Comparison of ENCODE assay signal across 8 mouse cellular contexts in the genomic region with DNA sequence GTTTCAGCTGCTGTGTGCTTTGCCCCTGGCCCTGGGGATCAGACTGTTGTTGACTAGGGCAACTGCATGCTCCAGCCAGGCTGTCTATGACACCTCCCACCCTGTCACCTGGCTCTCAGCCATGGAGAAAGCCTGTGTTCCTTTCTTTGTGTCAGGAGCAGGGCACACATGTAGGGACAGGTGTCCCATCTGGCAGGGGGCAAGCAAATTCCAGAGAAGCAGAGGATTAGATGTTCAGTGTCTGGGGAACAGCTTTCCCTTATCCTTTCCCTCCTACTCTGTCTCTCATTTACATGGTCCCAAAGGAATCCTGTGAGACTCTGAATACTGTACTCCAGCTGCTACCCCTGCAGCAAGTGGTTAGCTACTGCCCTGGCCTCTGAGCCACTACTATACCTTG.
DNase-seq lines count a peak whose midpoint lies in the region; ATAC-seq lines count a peak whose summit lies in the region.

No protein-coding gene starts in this region.

- no peaks in the 10 kb centered on the region; the same call in none of the 2 replicates for H3K4me1 ChIP-seq in embryonic facial prominence, embryonic 11.5 days (ENCODE audit: control insufficient read depth, insufficient read depth, low read length)
- peaks cover 34% of the 10 kb centered on the region for H3K4me1 ChIP-seq in embryonic facial prominence, embryonic 10.5 days
- peaks cover 17% of the 10 kb centered on the region for H3K4me1 ChIP-seq in heart, embryonic 16.5 days (ENCODE audit: control insufficient read depth, insufficient read depth, low read length)

- no peak overlapping the region for H3K4me2 ChIP-seq in embryonic facial prominence, embryonic 11.5 days (ENCODE audit: low read depth, low read length)
- no peak overlapping the region for H3K4me2 ChIP-seq in heart, embryonic 16.5 days (ENCODE audit: low read depth, low read length)

- no peak overlapping the region for H3K4me3 ChIP-seq in embryonic facial prominence, embryonic 11.5 days (ENCODE audit: low read depth, low read length)
- no peak overlapping the region for H3K4me3 ChIP-seq in embryonic facial prominence, embryonic 10.5 days
- H3K4me3 ChIP-seq in heart, embryonic 16.5 days (ENCODE audit: low read length) = no peak overlapping the region

- H3K27ac ChIP-seq in embryonic facial prominence, embryonic 11.5 days (replicated peaks; ENCODE audit: low read depth, low read length) = no peak overlapping the region
- H3K27ac ChIP-seq in embryonic facial prominence, embryonic 10.5 days (replicated peaks) = no peak overlapping the region; the same call in 1 of the 2 replicates
- H3K27ac ChIP-seq in heart, embryonic 16.5 days (ENCODE audit: low read length) = peak overlapping the region; percentile 25; the same call in 1 of the 2 replicates

- no peak overlapping the region for H3K9ac ChIP-seq in embryonic facial prominence, embryonic 11.5 days (replicated peaks; ENCODE audit: low read length)
- no peak overlapping the region for H3K9ac ChIP-seq in heart, embryonic 16.5 days (ENCODE audit: low read length)

- no peaks in the 10 kb centered on the region for H3K36me3 ChIP-seq in embryonic facial prominence, embryonic 11.5 days (replicated peaks; ENCODE audit: control insufficient read depth, insufficient read depth, low read depth, low read length)
- H3K36me3 ChIP-seq in embryonic facial prominence, embryonic 10.5 days (replicated peaks) = no peaks in the 10 kb centered on the region
- H3K36me3 ChIP-seq in heart, embryonic 16.5 days (ENCODE audit: control insufficient read depth, insufficient read depth) = no peaks in the 10 kb centered on the region

- no peaks in the 10 kb centered on the region for H3K9me3 ChIP-seq in embryonic facial prominence, embryonic 11.5 days (replicated peaks; ENCODE audit: control insufficient read depth, low read length)
- no peaks in the 10 kb centered on the region for H3K9me3 ChIP-seq in embryonic facial prominence, embryonic 10.5 days
- no peaks in the 10 kb centered on the region for H3K9me3 ChIP-seq in heart, embryonic 16.5 days (replicated peaks; ENCODE audit: control insufficient read depth, low read length)

- H3K27me3 ChIP-seq in embryonic facial prominence, embryonic 11.5 days (ENCODE audit: control insufficient read depth, insufficient read depth, low read length) = no peaks in the 10 kb centered on the region
- no peaks in the 10 kb centered on the region for H3K27me3 ChIP-seq in embryonic facial prominence, embryonic 10.5 days (replicated peaks; ENCODE audit: low read depth, poor library complexity, severe bottlenecking)
- H3K27me3 ChIP-seq in heart, embryonic 16.5 days (ENCODE audit: control insufficient read depth, insufficient read depth, low read length) = no peaks in the 10 kb centered on the region

- ATAC-seq in embryonic facial prominence, embryonic 11.5 days (replicated peaks; ENCODE audit: insufficient number of reproducible peaks, low FRiP score, low TSS enrichment, low read depth) = 0 out of 2 replicates have a peak, but pooled peaks have one; percentile 26
- ATAC-seq in heart, embryonic 16.5 days (replicated peaks; ENCODE audit: extremely low read depth, insufficient read depth, low FRiP score) = peak; percentile 46; the same call in 1 of the 2 replicates

- DNase-seq in embryonic facial prominence, embryonic 11.5 days (ENCODE audit: low spot score) = no peak
- no peak for DNase-seq in embryonic facial prominence, embryonic 10.5 days (ENCODE audit: low spot score)
- DNase-seq in cerebellum, postnatal 10 days = peak; percentile 44 to 63
- DNase-seq in lung, postnatal 14 days = peak; percentile 64
- DNase-seq in testis, postnatal 14 days (ENCODE audit: low spot score) = no peak
- no peak for DNase-seq in embryo, embryonic 9.5 days (ENCODE audit: extremely low spot score)
- no peak for DNase-seq in thymus, postnatal 36 days

Comparison
In these comparisons a context has a peak if more than half of its experiments do, and no peak if none do; other contexts are left out.
1. DNase-seq: peak in cerebellum, postnatal 10 days (2 of 2) and lung, postnatal 14 days (single experiment); none in embryonic facial prominence, embryonic 11.5 days (single experiment), embryonic facial prominence, embryonic 10.5 days (single experiment), testis, postnatal 14 days (single experiment), embryo, embryonic 9.5 days (single experiment) and thymus, postnatal 36 days (0 of 2).